Mouse (Mus musculus): ENCODE results near the gene 9130213A22Rik. TPM values are rescaled to one million over a fixed set of nuclear protein-coding genes. Genes with fewer than 3 reads are reported as not detected.

9130213A22Rik gene
- polyA plus RNA-seq (2016; fragmentation: Nextera tagmentation; extraction: Ambion mirVana) = 0.14 and 0.40 TPM in 2 replicates

GRCm38 (mm10) chr11:69122336-69122951, at the start of gene 9130213A22Rik:
Gene 9130213A22Rik (minus strand): TSS chr11:69122589.
- H3K4me1 ChIP-seq = peaks cover 36% of the 10 kb centered on the region
- peak within 1 kb of the TSS; percentile 72 for H3K9ac ChIP-seq
- peak within 1 kb of the TSS; percentile 77 for H3K4me3 ChIP-seq
- no peaks in the 10 kb centered on the region for H3K36me3 ChIP-seq
- WGBS = under 1% methylated on average over 62 of the region's 66 CpGs
- peak; percentile 81 for ATAC-seq (ENCODE audit: insufficient number of reproducible peaks, insufficient read depth, low FRiP score, low TSS enrichment)
- H3K4me2 ChIP-seq (replicated peaks) = peak within 1 kb of the TSS; percentile 88
- H3K27ac ChIP-seq = peak within 1 kb of the TSS; percentile 82
- no peaks in the 10 kb centered on the region for H3K27me3 ChIP-seq
- no peaks in the 10 kb centered on the region for H3K9me3 ChIP-seq

GRCm38 (mm10) chr11:69171626-69172025, 49.2 kb upstream of the 9130213A22Rik start:
- Histone ChIP-seq H3K36me3 (no peaks in the 10 kb centered on the region), H3K4me2 (replicated peaks) (no peak overlapping the region), H3K4me1 (no peaks in the 10 kb centered on the region), H3K9me3 (no peaks in the 10 kb centered on the region), H3K27ac (no peak overlapping the region), H3K9ac (no peak overlapping the region), H3K27me3 (0 out of 2 replicates have a peak, but pooled peaks cover 4% of the 10 kb centered on the region), H3K4me3 (no peak overlapping the region)
- 24% methylated on average over 7 of the region's 7 CpGs for WGBS
- ATAC-seq (ENCODE audit: insufficient number of reproducible peaks, insufficient read depth, low FRiP score, low TSS enrichment) = no peak

- Histone ChIP-seq H3K4me3 (no peak overlapping the region), H3K4me1 (no peaks in the 10 kb centered on the region), H3K27me3 (peaks cover 12% of the 10 kb centered on the region), H3K36me3 (no peaks in the 10 kb centered on the region), H3K4me2 (replicated peaks) (no peak overlapping the region), H3K9ac (no peak overlapping the region), H3K9me3 (no peaks in the 10 kb centered on the region), H3K27ac (no peak overlapping the region)
- 91% methylated on average over 12 of the region's 12 CpGs for WGBS
- ATAC-seq (ENCODE audit: insufficient number of reproducible peaks, insufficient read depth, low FRiP score, low TSS enrichment) = no peak
Measured at GRCm38 (mm10) chr11:69169313-69169712, 46.9 kb upstream of the 9130213A22Rik start.

- WGBS = 3% methylated on average over 18 of the region's 18 CpGs
- Histone ChIP-seq H3K4me1 (peaks cover 8% of the 10 kb centered on the region; the same call in 1 of the 2 replicates), H3K4me3 (peak within 1 kb of the TSS; percentile 19), H3K9ac (no peak within 1 kb of the TSS), H3K9me3 (no peaks in the 10 kb centered on the region), H3K4me2 (replicated peaks) (peak within 1 kb of the TSS; percentile 40), H3K27me3 (peaks cover 29% of the 10 kb centered on the region), H3K36me3 (no peaks in the 10 kb centered on the region), H3K27ac (no peak within 1 kb of the TSS)
- no peak for ATAC-seq (ENCODE audit: insufficient number of reproducible peaks, insufficient read depth, low FRiP score, low TSS enrichment)
Measured at GRCm38 (mm10) chr11:69156800-69157199, 34.4 kb upstream of the 9130213A22Rik start, which contains the start of gene Alox12b. Gene Alox12b (plus strand): TSS chr11:69156989.

GRCm38 (mm10) chr11:69155351-69155750, 33.0 kb upstream of the 9130213A22Rik start:
- no peak for ATAC-seq (ENCODE audit: insufficient number of reproducible peaks, insufficient read depth, low FRiP score, low TSS enrichment)
- Histone ChIP-seq H3K36me3 (no peaks in the 10 kb centered on the region), H3K4me2 (replicated peaks) (no peak overlapping the region), H3K27ac (no peak overlapping the region), H3K9me3 (no peaks in the 10 kb centered on the region), H3K9ac (no peak overlapping the region), H3K4me1 (peaks cover 8% of the 10 kb centered on the region; the same call in 1 of the 2 replicates), H3K27me3 (peaks cover 29% of the 10 kb centered on the region), H3K4me3 (no peak overlapping the region)
- WGBS = 57% methylated on average over 1 of the region's 1 CpGs

GRCm38 (mm10) chr11:69153831-69154230, 31.4 kb upstream of the 9130213A22Rik start:
- H3K9ac ChIP-seq = no peak overlapping the region
- H3K27me3 ChIP-seq = peaks cover 29% of the 10 kb centered on the region
- H3K4me1 ChIP-seq = peaks cover 11% of the 10 kb centered on the region; the same call in 1 of the 2 replicates
- H3K27ac ChIP-seq = no peak overlapping the region
- no peaks in the 10 kb centered on the region for H3K36me3 ChIP-seq
- H3K4me2 ChIP-seq (replicated peaks) = no peak overlapping the region
- H3K4me3 ChIP-seq = no peak overlapping the region
- ATAC-seq (ENCODE audit: insufficient number of reproducible peaks, insufficient read depth, low FRiP score, low TSS enrichment) = no peak
- H3K9me3 ChIP-seq = no peaks in the 10 kb centered on the region
- 86% methylated on average over 8 of the region's 8 CpGs for WGBS

GRCm38 (mm10) chr11:69151004-69151403, 28.6 kb upstream of the 9130213A22Rik start:
- Histone ChIP-seq H3K9ac (0 out of 2 replicates have a peak overlapping the region, but pooled peaks have one; percentile 3), H3K9me3 (no peaks in the 10 kb centered on the region), H3K36me3 (no peaks in the 10 kb centered on the region), H3K4me2 (replicated peaks) (peak overlapping the region; percentile 40), H3K27ac (no peak overlapping the region), H3K4me3 (peak overlapping the region; percentile 9), H3K4me1 (0 out of 2 replicates have a peak, but pooled peaks cover 3% of the 10 kb centered on the region), H3K27me3 (peaks cover 4% of the 10 kb centered on the region; the same call in 1 of the 2 replicates)
- no peak for ATAC-seq (ENCODE audit: insufficient number of reproducible peaks, insufficient read depth, low FRiP score, low TSS enrichment)
- 44% methylated on average over 6 of the region's 6 CpGs for WGBS

GRCm38 (mm10) chr11:69150444-69150843, 28.1 kb upstream of the 9130213A22Rik start:
- 0 out of 2 replicates have a peak overlapping the region, but pooled peaks have one; percentile 3 for H3K9ac ChIP-seq
- H3K27me3 ChIP-seq = peaks cover 4% of the 10 kb centered on the region; the same call in 1 of the 2 replicates
- WGBS = 5% methylated on average over 7 of the region's 7 CpGs
- H3K36me3 ChIP-seq = no peaks in the 10 kb centered on the region
- H3K27ac ChIP-seq = no peak overlapping the region
- no peaks in the 10 kb centered on the region for H3K9me3 ChIP-seq
- ATAC-seq (ENCODE audit: insufficient number of reproducible peaks, insufficient read depth, low FRiP score, low TSS enrichment) = no peak
- H3K4me2 ChIP-seq (replicated peaks) = peak overlapping the region; percentile 40
- H3K4me1 ChIP-seq = 0 out of 2 replicates have a peak, but pooled peaks cover 3% of the 10 kb centered on the region
- peak overlapping the region; percentile 9 for H3K4me3 ChIP-seq

GRCm38 (mm10) chr11:69149728-69150127, 27.3 kb upstream of the 9130213A22Rik start:
- WGBS = 87% methylated on average over 6 of the region's 6 CpGs
- no peak overlapping the region for H3K27ac ChIP-seq
- no peak for ATAC-seq (ENCODE audit: insufficient number of reproducible peaks, insufficient read depth, low FRiP score, low TSS enrichment)
- no peak overlapping the region for H3K9ac ChIP-seq
- no peaks in the 10 kb centered on the region for H3K36me3 ChIP-seq
- H3K4me3 ChIP-seq = no peak overlapping the region
- no peaks in the 10 kb centered on the region for H3K27me3 ChIP-seq
- H3K4me2 ChIP-seq (replicated peaks) = no peak overlapping the region
- H3K9me3 ChIP-seq = no peaks in the 10 kb centered on the region
- 0 out of 2 replicates have a peak, but pooled peaks cover 3% of the 10 kb centered on the region for H3K4me1 ChIP-seq

- no peak overlapping the region for H3K4me2 ChIP-seq (replicated peaks)
- H3K9me3 ChIP-seq = no peaks in the 10 kb centered on the region
- H3K9ac ChIP-seq = no peak overlapping the region
- H3K4me3 ChIP-seq = no peak overlapping the region
- H3K27me3 ChIP-seq = no peaks in the 10 kb centered on the region
- H3K36me3 ChIP-seq = no peaks in the 10 kb centered on the region
- no peak for ATAC-seq (ENCODE audit: insufficient number of reproducible peaks, insufficient read depth, low FRiP score, low TSS enrichment)
- 0 out of 2 replicates have a peak, but pooled peaks cover 3% of the 10 kb centered on the region for H3K4me1 ChIP-seq
- WGBS = 90% methylated on average over 5 of the region's 5 CpGs
- no peak overlapping the region for H3K27ac ChIP-seq
Measured at GRCm38 (mm10) chr11:69148451-69148960, 26.1 kb upstream of the 9130213A22Rik start.

GRCm38 (mm10) chr11:69147546-69147945, 25.2 kb upstream of the 9130213A22Rik start:
- Histone ChIP-seq H3K27me3 (no peaks in the 10 kb centered on the region), H3K9ac (no peak overlapping the region), H3K27ac (no peak overlapping the region), H3K4me3 (no peak overlapping the region), H3K36me3 (no peaks in the 10 kb centered on the region), H3K4me1 (0 out of 2 replicates have a peak, but pooled peaks cover 3% of the 10 kb centered on the region), H3K4me2 (replicated peaks) (no peak overlapping the region), H3K9me3 (no peaks in the 10 kb centered on the region)
- no peak for ATAC-seq (ENCODE audit: insufficient number of reproducible peaks, insufficient read depth, low FRiP score, low TSS enrichment)
- 73% methylated on average over 7 of the region's 7 CpGs for WGBS

- no peak overlapping the region for H3K4me3 ChIP-seq
- 93% methylated on average over 5 of the region's 6 CpGs for WGBS
- H3K4me2 ChIP-seq (replicated peaks) = no peak overlapping the region
Measured at GRCm38 (mm10) chr11:69135361-69135760, 13.0 kb upstream of the 9130213A22Rik start.

More at GRCm38 (mm10) chr11:69135361-69135760, 13.0 kb upstream of the 9130213A22Rik start:
- H3K9ac ChIP-seq = no peak overlapping the region
- H3K36me3 ChIP-seq = no peaks in the 10 kb centered on the region
- no peak for ATAC-seq (ENCODE audit: insufficient number of reproducible peaks, insufficient read depth, low FRiP score, low TSS enrichment)
- no peak overlapping the region for H3K27ac ChIP-seq
- no peaks in the 10 kb centered on the region for H3K4me1 ChIP-seq
- H3K9me3 ChIP-seq = no peaks in the 10 kb centered on the region
- H3K27me3 ChIP-seq = 0 out of 2 replicates have a peak, but pooled peaks cover 12% of the 10 kb centered on the region

Data from embryonic facial prominence, embryonic 12.5 days (tissue).